Mouse (Mus musculus) lung, postnatal 0 days (tissue): ENCODE data around the gene Igsf3.

Experiments
- CTCF ChIP-seq: IDR thresholded peaks from 2 replicates; pipeline ENCODE4 v1.5.1; 2016; ENCODE audit warnings: antibody characterized with exemption, mild to moderate bottlenecking
- EP300 ChIP-seq: IDR thresholded peaks from 2 replicates; pipeline ENCODE4 v1.6.1; 2016; ENCODE audit warnings: antibody characterized with exemption, mild to moderate bottlenecking, control low read depth

DNA sequence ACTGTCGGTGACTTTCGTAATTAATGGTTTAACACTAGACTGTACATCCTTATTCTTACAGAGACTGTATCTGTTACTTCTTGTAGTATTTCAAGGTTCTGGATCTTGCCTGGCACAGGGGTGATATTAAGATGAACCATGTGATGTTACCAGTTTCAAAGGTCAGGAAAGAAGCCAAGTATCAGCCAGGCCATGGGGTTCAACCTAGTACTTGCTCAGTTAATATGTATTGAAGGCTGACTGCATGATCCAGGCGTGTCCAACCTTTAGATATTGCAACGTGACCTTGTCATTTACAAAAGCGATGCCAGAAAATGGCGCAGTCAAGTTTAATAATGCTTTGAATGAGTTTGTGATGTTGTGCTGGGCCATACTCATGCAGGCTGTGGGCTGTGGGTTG lies 15.1 kb downstream of the Igsf3 start:
- TF ChIP-seq CTCF (no peak), EP300 (no peak)
